Mouse (Mus musculus): ENCODE measurements at regions not wholly inside any gene's neighbourhood (a gene's known extent, or its start where the extent isn't known, plus 50 kb on each side); places are given as distances from the start of the nearest gene placed in this dataset.

- no peak overlapping the region for H3K4me2 ChIP-seq
- H3K27ac ChIP-seq (ENCODE audit: poor library complexity, severe bottlenecking): no peak overlapping the region
- 64% methylated on average over 22 of the region's 22 CpGs for WGBS
- H3K36me3 ChIP-seq: no peaks in the 10 kb centered on the region
- H3K9me3 ChIP-seq (replicated peaks): no peaks in the 10 kb centered on the region
- no peak for ATAC-seq (ENCODE audit: insufficient number of reproducible peaks, low FRiP score)
- no peak overlapping the region for H3K4me3 ChIP-seq
- no peaks in the 10 kb centered on the region for H3K4me1 ChIP-seq (replicated peaks)
- no peak overlapping the region for H3K9ac ChIP-seq
- no peaks in the 10 kb centered on the region for H3K27me3 ChIP-seq (replicated peaks)
These were observed 121.6 kb downstream of the Nhlrc3 start for GRCm38 (mm10) chr3:53341304-53342206.

GRCm38 (mm10) chr3:53338571-53338970 lies 124.6 kb downstream of the Nhlrc3 start:
- Histone ChIP-seq H3K27ac (ENCODE audit: poor library complexity, severe bottlenecking) (no peak overlapping the region), H3K4me2 (no peak overlapping the region), H3K4me1 (replicated peaks) (peaks cover 9% of the 10 kb centered on the region; the same call in 1 of the 2 replicates), H3K4me3 (no peak overlapping the region), H3K36me3 (no peaks in the 10 kb centered on the region), H3K27me3 (replicated peaks) (no peaks in the 10 kb centered on the region), H3K9ac (no peak overlapping the region), H3K9me3 (replicated peaks) (no peaks in the 10 kb centered on the region)
- 86% methylated on average over 7 of the region's 7 CpGs for WGBS
- no peak for ATAC-seq (ENCODE audit: insufficient number of reproducible peaks, low FRiP score)

- ATAC-seq (ENCODE audit: insufficient number of reproducible peaks, low FRiP score): no peak
- Histone ChIP-seq H3K36me3 (no peaks in the 10 kb centered on the region), H3K9ac (peak overlapping the region; percentile 54), H3K27me3 (replicated peaks) (no peaks in the 10 kb centered on the region), H3K9me3 (replicated peaks) (no peaks in the 10 kb centered on the region), H3K4me3 (peak overlapping the region; percentile 37), H3K4me2 (peak overlapping the region; percentile 67), H3K27ac (ENCODE audit: poor library complexity, severe bottlenecking) (no peak overlapping the region), H3K4me1 (replicated peaks) (peaks cover 9% of the 10 kb centered on the region; the same call in 1 of the 2 replicates)
- 17% methylated on average over 11 of the region's 11 CpGs for WGBS
These were observed 129.1 kb downstream of the Nhlrc3 start for GRCm38 (mm10) chr3:53334051-53334450.

- H3K27ac ChIP-seq (ENCODE audit: poor library complexity, severe bottlenecking): no peak overlapping the region
- no peak overlapping the region for H3K4me3 ChIP-seq
- peaks cover 12% of the 10 kb centered on the region for H3K4me1 ChIP-seq (replicated peaks)
- no peak overlapping the region for H3K4me2 ChIP-seq
- 54% methylated on average over 3 of the region's 3 CpGs for WGBS
- no peaks in the 10 kb centered on the region for H3K9me3 ChIP-seq (replicated peaks)
- H3K27me3 ChIP-seq (replicated peaks): no peaks in the 10 kb centered on the region
- ATAC-seq (ENCODE audit: insufficient number of reproducible peaks, low FRiP score): no peak
- H3K36me3 ChIP-seq: no peaks in the 10 kb centered on the region
- H3K9ac ChIP-seq: no peak overlapping the region
These were observed 133.6 kb downstream of the Nhlrc3 start for GRCm38 (mm10) chr3:53329528-53329927.

- Histone ChIP-seq H3K4me3 (no peak overlapping the region), H3K27me3 (replicated peaks) (no peaks in the 10 kb centered on the region), H3K4me1 (replicated peaks) (peaks cover 4% of the 10 kb centered on the region; the same call in 1 of the 2 replicates), H3K27ac (ENCODE audit: poor library complexity, severe bottlenecking) (no peak overlapping the region), H3K9me3 (replicated peaks) (no peaks in the 10 kb centered on the region), H3K9ac (no peak overlapping the region), H3K4me2 (no peak overlapping the region), H3K36me3 (no peaks in the 10 kb centered on the region)
- ATAC-seq (ENCODE audit: insufficient number of reproducible peaks, low FRiP score): no peak
- 50% methylated on average over 5 of the region's 5 CpGs for WGBS
These were observed 135.7 kb downstream of the Nhlrc3 start for GRCm38 (mm10) chr3:53327424-53327823.

- no peak for ATAC-seq (ENCODE audit: insufficient number of reproducible peaks, low FRiP score)
- 51% methylated on average over 7 of the region's 7 CpGs for WGBS
- no peak overlapping the region for H3K4me2 ChIP-seq
These were observed 136.2 kb downstream of the Nhlrc3 start for GRCm38 (mm10) chr3:53326967-53327366.

GRCm38 (mm10) chr3:53325080-53325479 lies 138.1 kb downstream of the Nhlrc3 start:
- Histone ChIP-seq H3K27ac (ENCODE audit: poor library complexity, severe bottlenecking) (no peak overlapping the region), H3K9me3 (replicated peaks) (no peaks in the 10 kb centered on the region), H3K27me3 (replicated peaks) (no peaks in the 10 kb centered on the region), H3K36me3 (no peaks in the 10 kb centered on the region), H3K4me3 (no peak overlapping the region), H3K9ac (no peak overlapping the region), H3K4me2 (no peak overlapping the region), H3K4me1 (replicated peaks) (peaks cover 4% of the 10 kb centered on the region; the same call in 1 of the 2 replicates)
- 87% methylated on average over 7 of the region's 7 CpGs for WGBS
- ATAC-seq (ENCODE audit: insufficient number of reproducible peaks, low FRiP score): no peak

More at GRCm38 (mm10) chr3:53326967-53327366, 136.2 kb downstream of the Nhlrc3 start:
- Histone ChIP-seq H3K27ac (ENCODE audit: poor library complexity, severe bottlenecking) (no peak overlapping the region), H3K36me3 (no peaks in the 10 kb centered on the region), H3K4me3 (no peak overlapping the region), H3K9me3 (replicated peaks) (no peaks in the 10 kb centered on the region), H3K4me1 (replicated peaks) (peaks cover 4% of the 10 kb centered on the region; the same call in 1 of the 2 replicates), H3K27me3 (replicated peaks) (no peaks in the 10 kb centered on the region), H3K9ac (no peak overlapping the region)

- Histone ChIP-seq H3K4me2 (no peak overlapping the region), H3K4me1 (replicated peaks) (peaks cover 4% of the 10 kb centered on the region; the same call in 1 of the 2 replicates), H3K9me3 (replicated peaks) (no peaks in the 10 kb centered on the region), H3K4me3 (no peak overlapping the region), H3K27me3 (replicated peaks) (no peaks in the 10 kb centered on the region), H3K9ac (no peak overlapping the region), H3K36me3 (no peaks in the 10 kb centered on the region), H3K27ac (ENCODE audit: poor library complexity, severe bottlenecking) (no peak overlapping the region)
- ATAC-seq (ENCODE audit: insufficient number of reproducible peaks, low FRiP score): no peak
- 71% methylated on average over 13 of the region's 13 CpGs for WGBS
These were observed 138.7 kb downstream of the Nhlrc3 start for GRCm38 (mm10) chr3:53324386-53324785.

GRCm38 (mm10) chr3:53315449-53315848 lies 147.7 kb downstream of the Nhlrc3 start:
- no peak overlapping the region for H3K27ac ChIP-seq (ENCODE audit: poor library complexity, severe bottlenecking)
- no peaks in the 10 kb centered on the region for H3K27me3 ChIP-seq (replicated peaks)
- H3K9me3 ChIP-seq (replicated peaks): no peaks in the 10 kb centered on the region
- no peak overlapping the region for H3K4me2 ChIP-seq
- no peak overlapping the region for H3K9ac ChIP-seq
- 59% methylated on average over 2 of the region's 2 CpGs for WGBS
- no peaks in the 10 kb centered on the region for H3K4me1 ChIP-seq (replicated peaks)
- no peak overlapping the region for H3K4me3 ChIP-seq
- ATAC-seq (ENCODE audit: insufficient number of reproducible peaks, low FRiP score): no peak
- H3K36me3 ChIP-seq: no peaks in the 10 kb centered on the region

Measured in heart, embryonic 12.5 days (tissue).